Mouse (Mus musculus) kidney, adult 18-20 months (tissue): ENCODE measurements around the gene Rad51b.

ENCODE experiments used
- DNase-seq: peaks from one replicate; pipeline ENCODE4 v3.0.0; 2021

Gene Rad51b

GRCm38 (mm10) chr12:79585336-79585735 is 288.3 kb downstream of the Rad51b start:
- no peak for DNase-seq

- no peak for DNase-seq
These were observed 291.7 kb downstream of the Rad51b start for GRCm38 (mm10) chr12:79588831-79589230.

DNA sequence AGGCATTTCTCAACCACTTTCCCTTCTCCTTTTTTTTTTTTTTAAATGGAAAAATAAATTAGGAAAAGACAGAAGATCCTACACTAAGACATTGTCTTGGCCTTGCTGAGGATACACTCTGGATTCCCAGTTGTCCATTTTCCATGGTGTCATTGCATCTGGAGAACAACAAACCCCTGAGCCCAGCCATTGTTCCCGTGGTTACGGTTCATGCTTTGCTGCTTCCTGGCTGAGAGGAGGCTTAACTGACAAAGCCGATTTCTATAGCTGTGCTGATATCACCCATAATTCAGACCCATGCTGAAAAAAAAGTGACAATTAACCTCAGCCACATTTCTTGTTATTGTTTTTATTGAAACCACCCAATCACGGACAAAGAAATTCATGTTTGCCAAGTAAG is 295.1 kb downstream of the Rad51b start:
- no peak for DNase-seq

DNA sequence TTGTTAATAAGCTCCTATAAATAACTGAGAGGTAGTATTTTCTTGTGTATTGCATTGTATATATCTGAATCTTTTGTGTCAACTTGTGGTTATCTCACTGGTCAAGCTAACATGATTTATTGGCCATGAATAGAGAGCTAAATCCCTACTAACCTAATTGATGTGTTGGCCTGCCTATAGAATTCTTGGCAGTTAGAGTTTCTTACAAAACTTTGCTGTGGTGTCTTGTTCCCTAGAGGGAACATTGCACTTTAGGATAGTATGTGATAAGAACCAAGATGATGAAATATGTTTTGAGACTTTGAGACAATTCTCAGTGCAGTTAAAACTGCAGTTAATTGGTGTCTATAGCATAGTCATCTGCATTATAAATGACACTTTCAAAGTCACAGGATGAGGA is 299.8 kb downstream of the Rad51b start:
- no peak for DNase-seq

- DNase-seq = no peak
These were observed 300.3 kb downstream of the Rad51b start for GRCm38 (mm10) chr12:79597351-79597750.

DNA sequence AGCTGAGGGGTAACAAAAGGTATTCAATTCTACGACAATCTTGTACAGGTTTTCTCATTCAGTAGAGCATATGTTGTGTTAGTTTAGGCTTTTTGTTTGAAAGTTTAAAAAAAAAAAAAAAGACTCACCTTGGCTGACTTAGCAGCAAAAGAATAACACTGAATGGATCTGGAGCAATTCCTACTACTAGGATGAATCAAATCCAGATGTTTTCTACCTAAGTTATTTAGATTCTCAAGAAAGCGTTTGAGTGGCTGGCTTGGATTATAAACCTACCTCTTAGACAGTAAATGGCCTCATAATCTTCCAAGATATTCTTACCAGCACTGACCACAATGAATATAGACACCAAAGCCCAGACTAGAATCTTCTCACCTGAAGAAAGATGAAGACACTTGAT is 300.7 kb downstream of the Rad51b start:
- DNase-seq = no peak

DNA sequence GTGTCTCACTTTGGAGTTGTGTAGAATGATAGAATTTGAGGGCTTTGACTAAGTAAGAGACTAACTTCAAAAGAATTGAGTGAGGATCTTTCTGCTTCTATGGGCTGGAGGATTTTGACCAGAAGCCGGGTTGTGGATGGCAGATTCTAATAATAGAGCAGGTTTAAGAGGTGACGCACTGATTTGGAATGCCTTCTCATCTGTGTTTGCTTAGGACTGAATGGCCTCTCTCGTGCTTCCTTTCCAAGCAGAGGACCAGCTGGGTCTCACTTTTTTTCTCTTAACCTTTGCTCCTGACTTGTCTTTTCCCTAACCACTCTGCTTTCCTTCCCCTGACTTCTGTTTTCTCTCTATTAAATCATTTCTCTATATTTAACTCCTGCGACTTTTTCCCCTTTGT is 301.4 kb downstream of the Rad51b start:
- no peak for DNase-seq

DNA sequence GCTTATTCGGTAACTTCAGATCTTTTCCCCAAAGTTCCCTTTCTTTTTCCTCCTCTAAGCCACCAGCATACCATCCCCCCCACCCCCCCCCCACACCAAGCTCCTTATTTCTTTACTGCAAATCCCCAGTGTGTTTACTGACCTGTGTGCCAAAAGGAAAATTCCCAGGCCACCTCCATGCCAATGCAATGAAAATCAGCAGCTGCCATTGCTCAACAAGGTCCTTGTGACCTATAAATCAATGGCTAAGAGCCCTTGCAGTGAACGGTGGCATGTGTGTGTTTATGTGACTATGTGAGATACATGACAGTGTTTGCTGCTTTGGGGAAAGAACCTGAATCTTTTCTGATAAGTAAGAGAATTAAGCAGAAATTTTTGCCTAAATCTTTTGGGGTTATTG is 301.8 kb downstream of the Rad51b start:
- DNase-seq = peak; percentile 25

GRCm38 (mm10) chr12:79600149-79600769 is 303.2 kb downstream of the Rad51b start:
- DNase-seq = peak; percentile 83

DNA sequence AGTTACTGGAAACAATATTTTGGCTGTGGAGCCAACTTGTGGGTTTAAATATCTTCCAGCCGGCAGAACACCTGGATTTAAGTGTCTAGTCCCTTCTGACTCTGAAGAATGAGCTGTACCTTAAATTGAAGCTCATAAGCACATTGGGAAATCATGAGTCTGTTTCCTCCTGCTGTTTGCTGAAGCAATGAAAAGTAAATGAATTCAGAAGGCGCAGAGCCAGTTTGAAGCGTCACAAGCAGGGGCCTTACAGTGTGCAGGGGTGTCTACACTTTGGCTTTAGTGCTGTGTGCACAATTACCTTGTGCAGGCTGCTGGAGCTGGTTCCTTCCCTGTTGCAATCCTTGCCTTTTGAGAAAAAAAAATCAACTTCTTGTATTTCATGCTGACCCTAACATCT is 305.6 kb downstream of the Rad51b start:
- no peak for DNase-seq

DNA sequence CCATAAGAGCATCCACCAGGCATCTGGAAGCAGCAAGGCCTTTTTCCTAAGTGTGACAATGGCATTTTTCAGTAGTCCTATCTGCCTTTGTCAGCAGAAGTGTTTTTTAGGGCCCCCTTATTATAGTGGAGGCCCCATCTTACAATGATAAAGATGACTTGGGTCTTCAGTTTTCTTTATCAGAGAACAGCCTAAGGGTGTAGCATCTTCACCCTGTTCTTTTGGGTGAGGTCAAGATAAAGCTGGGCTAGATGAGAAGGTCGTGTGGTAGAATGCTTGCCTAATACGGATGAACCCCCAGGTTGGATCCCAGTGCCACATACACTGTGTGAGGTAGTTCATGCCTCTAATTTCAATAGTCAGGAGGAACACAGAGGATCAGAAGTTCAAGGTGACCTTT is 307.8 kb downstream of the Rad51b start:
- DNase-seq = no peak

- DNase-seq = no peak
These were observed 309.1 kb downstream of the Rad51b start for GRCm38 (mm10) chr12:79606197-79606631.

DNA sequence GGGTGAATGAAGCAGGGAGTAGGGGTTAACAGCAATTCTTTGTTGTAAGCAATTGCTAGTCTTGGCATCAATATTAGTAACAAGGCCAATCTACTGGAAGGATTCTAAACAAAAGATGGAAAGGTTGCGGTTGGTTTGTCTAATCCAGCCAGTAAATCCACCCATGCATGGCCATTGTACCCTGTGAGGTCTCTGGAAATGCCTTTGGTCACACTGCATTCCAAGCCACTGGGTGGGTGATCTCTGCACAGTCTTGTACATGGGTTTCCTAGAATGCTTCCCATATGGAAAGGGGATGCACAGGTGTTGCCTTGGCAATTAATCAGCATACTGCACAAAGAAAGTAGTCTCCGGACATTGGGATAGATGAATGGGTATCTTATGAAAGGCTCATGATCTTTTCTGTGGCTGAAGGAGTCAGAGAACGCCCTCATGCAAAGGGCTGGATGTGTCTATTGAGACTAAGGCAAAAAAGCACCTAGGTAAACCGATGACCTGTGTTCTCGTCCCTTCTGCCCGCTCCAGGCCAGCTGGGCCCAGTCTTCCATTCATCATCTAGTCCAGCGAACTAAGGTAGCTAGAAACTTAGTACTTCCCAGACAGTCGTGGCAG is 312.4 kb downstream of the Rad51b start:
- no peak for DNase-seq

- DNase-seq = no peak
These were observed 313.5 kb downstream of the Rad51b start for GRCm38 (mm10) chr12:79610511-79611103.

DNA sequence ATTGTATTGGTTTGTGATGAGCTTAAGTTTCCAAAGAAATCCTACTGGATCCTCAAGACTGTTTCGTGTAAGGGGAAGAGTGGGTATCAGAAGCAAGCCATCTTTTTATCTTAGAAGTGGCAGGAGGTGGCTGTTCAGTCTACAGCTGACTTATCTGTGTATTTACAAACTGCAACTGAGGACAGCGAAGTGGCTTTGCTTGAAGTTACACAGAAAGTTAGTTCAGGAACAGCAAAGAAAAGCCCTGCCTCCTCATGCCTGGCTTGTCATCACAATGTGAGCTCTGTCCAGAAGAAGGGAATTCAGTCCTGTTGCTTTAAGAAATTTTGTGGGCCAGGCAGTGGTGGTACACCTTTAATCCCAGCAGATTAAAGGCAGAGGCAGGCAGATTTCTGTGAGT is 314.6 kb downstream of the Rad51b start:
- no peak for DNase-seq

GRCm38 (mm10) chr12:79612334-79613060 is 315.4 kb downstream of the Rad51b start:
- peak; percentile 83 for DNase-seq

DNA sequence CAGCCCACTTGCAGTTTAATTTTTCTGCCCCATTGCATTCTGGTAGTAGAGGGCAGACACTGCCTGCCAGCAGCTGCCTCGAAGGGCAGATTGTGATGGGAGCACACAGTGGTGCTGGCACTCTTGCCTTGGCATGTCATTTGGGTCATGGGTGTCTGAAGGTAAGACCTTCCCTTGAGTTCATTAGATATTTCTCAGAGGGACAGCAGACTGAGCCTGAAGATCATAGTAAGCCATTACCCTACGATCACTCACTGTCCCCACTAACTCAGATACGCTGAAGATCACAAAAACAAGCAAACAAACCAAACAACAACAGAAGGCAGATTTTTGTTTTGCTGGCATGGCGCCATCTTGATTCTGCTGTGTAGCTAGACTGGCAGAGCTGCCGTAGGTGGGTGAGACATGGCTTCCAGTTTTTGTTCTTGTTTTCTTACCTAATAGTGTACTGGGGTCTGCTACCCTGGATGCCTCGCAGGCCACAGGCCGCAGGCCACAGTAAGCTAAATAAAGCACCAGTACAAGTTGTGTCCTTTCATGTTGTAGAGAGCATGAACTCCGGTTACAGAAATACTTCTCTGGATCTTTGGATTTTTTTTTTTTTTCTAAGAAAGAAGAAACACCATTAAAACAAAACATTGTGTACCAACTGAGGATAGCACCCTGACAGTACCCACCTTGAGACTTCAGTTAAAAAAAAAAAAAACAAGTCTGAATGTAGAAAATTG is 316.1 kb downstream of the Rad51b start:
- DNase-seq = peak; percentile 17

DNA sequence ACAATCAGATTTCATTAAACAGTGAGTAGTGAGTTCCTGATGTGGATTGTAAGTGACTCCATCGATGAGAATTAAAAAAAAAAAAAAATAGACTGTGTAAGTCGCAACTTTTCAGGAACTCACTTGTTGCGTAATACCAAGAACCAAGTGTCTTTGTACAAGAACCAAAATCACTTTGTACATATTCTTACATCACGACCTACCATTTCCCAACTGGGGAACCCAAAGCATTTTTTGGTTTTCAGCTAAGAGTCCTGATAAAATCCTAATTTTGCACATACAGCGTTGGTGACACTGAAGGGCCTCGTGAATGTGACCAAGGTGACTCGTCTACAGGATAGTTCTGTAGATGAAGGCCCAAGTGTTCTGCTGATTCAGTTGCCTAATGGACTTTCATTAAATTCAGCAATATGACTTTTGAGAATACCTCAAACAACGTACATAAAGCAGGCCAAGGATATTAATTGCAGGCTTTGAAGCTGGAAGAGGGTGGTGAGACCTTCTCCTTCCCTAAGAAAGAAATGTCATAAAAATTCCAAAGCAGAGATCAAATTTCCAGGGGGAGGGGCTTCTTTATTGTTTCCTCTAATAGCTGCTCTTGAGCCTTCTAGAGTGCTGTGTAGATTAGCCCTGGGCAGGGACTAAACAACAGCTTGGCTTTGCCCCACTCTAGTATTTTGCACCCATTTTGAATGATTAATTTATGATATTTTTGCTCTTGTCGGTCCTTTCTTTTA is 316.9 kb downstream of the Rad51b start:
- DNase-seq = no peak

- no peak for DNase-seq
These were observed 317.5 kb downstream of the Rad51b start for GRCm38 (mm10) chr12:79614583-79614953.

- DNase-seq = no peak
These were observed 318.7 kb downstream of the Rad51b start for GRCm38 (mm10) chr12:79615717-79616316.

DNA sequence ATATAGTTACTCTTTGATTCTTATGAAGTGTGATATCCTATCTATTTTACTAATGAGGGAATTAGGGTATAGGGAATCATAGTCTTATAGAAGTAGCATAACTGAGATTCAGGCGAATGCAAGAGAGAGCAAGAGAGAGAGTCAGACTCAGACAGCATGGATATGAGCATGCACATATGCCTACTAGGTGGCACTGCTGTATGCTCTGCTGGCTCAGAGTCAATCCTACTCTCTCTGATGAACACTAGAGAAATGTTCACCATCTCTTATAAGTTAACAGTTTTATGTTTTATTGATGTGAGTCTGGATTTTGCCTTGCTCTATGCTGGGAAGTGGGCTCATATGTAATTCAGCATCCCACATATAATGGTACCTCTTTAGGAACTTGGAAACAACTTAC is 321.9 kb downstream of the Rad51b start:
- no peak for DNase-seq

- DNase-seq = no peak
These were observed 323.6 kb downstream of the Rad51b start for GRCm38 (mm10) chr12:79620693-79621092.
